Mouse (Mus musculus) heart, embryonic 10.5 days (tissue): ENCODE results near the gene Sorcs3. TPM values are rescaled to one million over a fixed set of nuclear protein-coding genes. Genes with fewer than 3 reads are reported as not detected.

Experiments
- DNase-seq: peaks from one replicate; pipeline ENCODE4 v3.0.0-alpha.2; 2017; ENCODE audit warnings: low spot score
- H3K27ac ChIP-seq: fragments of 300-500 bp; sonication (generic); 2 replicates; pipeline ENCODE4 v1.5.1; 2016; ENCODE audit warnings: mild to moderate bottlenecking
- H3K27me3 ChIP-seq: fragments of 300-500 bp; sonication (generic); 2 replicates; pipeline ENCODE4 v1.6.1; 2016; ENCODE audit warnings: mild to moderate bottlenecking; ENCODE audit not compliant: poor library complexity, insufficient read depth, severe bottlenecking
- H3K36me3 ChIP-seq: fragments of 300-500 bp; sonication (generic); 2 replicates; pipeline ENCODE4 v1.6.1; 2016; ENCODE audit warnings: mild to moderate bottlenecking, moderate library complexity
- H3K4me1 ChIP-seq: fragments of 300-500 bp; sonication (generic); 2 replicates; pipeline ENCODE4 v1.6.1; 2016; ENCODE audit warnings: mild to moderate bottlenecking
- H3K4me3 ChIP-seq: fragments of 300-500 bp; sonication (generic); 2 replicates; pipeline ENCODE4 v1.5.1; 2016; ENCODE audit warnings: mild to moderate bottlenecking, moderate library complexity
- H3K9me3 ChIP-seq: fragments of 300-500 bp; sonication (generic); 2 replicates; pipeline ENCODE4 v1.6.1; 2016; ENCODE audit warnings: mild to moderate bottlenecking, moderate library complexity
- WGBS: fragments of 180-500 bp; shearing (Covaris S2); methylation state at CpG from one replicate; pipeline ENCODE4 v1.1.7; 2016; 5-methylcytosine and 5-hydroxymethylcytosine counted together
- polyA plus RNA-seq: library from polyadenylated mRNA; unstranded; fragments of >200 nt; fragmentation: Nextera tagmentation; extraction: Ambion mirVana; gene quantifications from 2 replicates; pipeline ENCODE4 v1.2.1, GENCODE M21; 2016

Gene Sorcs3
- polyA plus RNA-seq, 1 experiment from 2014 or later = 0.57 TPM

GRCm38 (mm10) chr19:48706924-48707320 lies 501.1 kb downstream of the Sorcs3 start:
- Histone ChIP-seq H3K27me3 (no peaks in the 10 kb centered on the region), H3K9me3 (no peaks in the 10 kb centered on the region), H3K27ac (no peak overlapping the region), H3K36me3 (no peaks in the 10 kb centered on the region), H3K4me3 (no peak overlapping the region), H3K4me1 (peaks cover 14% of the 10 kb centered on the region)
- no peak for DNase-seq
- 83% methylated on average over 1 of the region's 1 CpGs for WGBS

GRCm38 (mm10) chr19:48725851-48726419 lies 520.1 kb downstream of the Sorcs3 start:
- no peak for DNase-seq
- H3K4me1 ChIP-seq = no peaks in the 10 kb centered on the region
- H3K27me3 ChIP-seq = no peaks in the 10 kb centered on the region
- H3K9me3 ChIP-seq = no peaks in the 10 kb centered on the region
- H3K4me3 ChIP-seq = no peak overlapping the region
- no peaks in the 10 kb centered on the region for H3K36me3 ChIP-seq
- H3K27ac ChIP-seq = no peak overlapping the region
- WGBS = 67% methylated on average over 6 of the region's 6 CpGs

GRCm38 (mm10) chr19:48727048-48727447 lies 521.2 kb downstream of the Sorcs3 start:
- WGBS = 78% methylated on average over 3 of the region's 3 CpGs
- no peaks in the 10 kb centered on the region for H3K36me3 ChIP-seq
- H3K4me3 ChIP-seq = no peak overlapping the region
- H3K9me3 ChIP-seq = no peaks in the 10 kb centered on the region
- no peak for DNase-seq
- H3K27ac ChIP-seq = no peak overlapping the region
- no peaks in the 10 kb centered on the region for H3K27me3 ChIP-seq
- H3K4me1 ChIP-seq = no peaks in the 10 kb centered on the region

- H3K4me3 ChIP-seq = no peak overlapping the region
- WGBS = 89% methylated on average over 5 of the region's 5 CpGs
- no peaks in the 10 kb centered on the region for H3K27me3 ChIP-seq
- no peaks in the 10 kb centered on the region for H3K4me1 ChIP-seq
- H3K9me3 ChIP-seq = no peaks in the 10 kb centered on the region
- H3K36me3 ChIP-seq = no peaks in the 10 kb centered on the region
- H3K27ac ChIP-seq = no peak overlapping the region
- no peak for DNase-seq
Measured at GRCm38 (mm10) chr19:48727601-48728000, 521.8 kb downstream of the Sorcs3 start.

- 85% methylated on average over 10 of the region's 10 CpGs for WGBS
- no peaks in the 10 kb centered on the region for H3K36me3 ChIP-seq
- H3K4me3 ChIP-seq = no peak overlapping the region
- no peak for DNase-seq
- H3K27me3 ChIP-seq = no peaks in the 10 kb centered on the region
- no peaks in the 10 kb centered on the region for H3K9me3 ChIP-seq
- H3K27ac ChIP-seq = no peak overlapping the region
- H3K4me1 ChIP-seq = no peaks in the 10 kb centered on the region
Measured at GRCm38 (mm10) chr19:48731731-48732130, 525.9 kb downstream of the Sorcs3 start.

GRCm38 (mm10) chr19:48734370-48734769 lies 528.5 kb downstream of the Sorcs3 start:
- Histone ChIP-seq H3K9me3 (no peaks in the 10 kb centered on the region), H3K27me3 (no peaks in the 10 kb centered on the region), H3K27ac (no peak overlapping the region), H3K36me3 (no peaks in the 10 kb centered on the region), H3K4me1 (no peaks in the 10 kb centered on the region), H3K4me3 (no peak overlapping the region)
- no peak for DNase-seq
- 65% methylated on average over 4 of the region's 4 CpGs for WGBS

GRCm38 (mm10) chr19:48737554-48737953 lies 531.7 kb downstream of the Sorcs3 start:
- H3K9me3 ChIP-seq = no peaks in the 10 kb centered on the region
- DNase-seq = no peak
- H3K27me3 ChIP-seq = no peaks in the 10 kb centered on the region
- 65% methylated on average over 2 of the region's 2 CpGs for WGBS
- no peaks in the 10 kb centered on the region for H3K4me1 ChIP-seq
- no peak overlapping the region for H3K4me3 ChIP-seq
- H3K27ac ChIP-seq = no peak overlapping the region
- H3K36me3 ChIP-seq = no peaks in the 10 kb centered on the region

GRCm38 (mm10) chr19:48755156-48755555 lies 549.3 kb downstream of the Sorcs3 start:
- no peak for DNase-seq
- H3K9me3 ChIP-seq = no peaks in the 10 kb centered on the region
- WGBS = 84% methylated on average over 9 of the region's 9 CpGs
- H3K36me3 ChIP-seq = no peaks in the 10 kb centered on the region
- H3K27me3 ChIP-seq = no peaks in the 10 kb centered on the region
- no peak overlapping the region for H3K27ac ChIP-seq
- H3K4me1 ChIP-seq = no peaks in the 10 kb centered on the region
- H3K4me3 ChIP-seq = no peak overlapping the region

GRCm38 (mm10) chr19:48756831-48757230 lies 551.0 kb downstream of the Sorcs3 start:
- Histone ChIP-seq H3K4me3 (no peak overlapping the region), H3K27ac (no peak overlapping the region), H3K27me3 (no peaks in the 10 kb centered on the region), H3K9me3 (no peaks in the 10 kb centered on the region), H3K36me3 (no peaks in the 10 kb centered on the region), H3K4me1 (no peaks in the 10 kb centered on the region)
- DNase-seq = no peak
- WGBS = 87% methylated on average over 6 of the region's 6 CpGs

- no peaks in the 10 kb centered on the region for H3K9me3 ChIP-seq
- 81% methylated on average over 2 of the region's 2 CpGs for WGBS
- H3K27ac ChIP-seq = no peak overlapping the region
- H3K36me3 ChIP-seq = no peaks in the 10 kb centered on the region
- H3K27me3 ChIP-seq = no peaks in the 10 kb centered on the region
- H3K4me1 ChIP-seq = no peaks in the 10 kb centered on the region
- DNase-seq = no peak
- H3K4me3 ChIP-seq = no peak overlapping the region
Measured at GRCm38 (mm10) chr19:48766524-48766923, 560.7 kb downstream of the Sorcs3 start.

- Histone ChIP-seq H3K36me3 (no peaks in the 10 kb centered on the region), H3K4me1 (no peaks in the 10 kb centered on the region), H3K27me3 (no peaks in the 10 kb centered on the region), H3K4me3 (no peak overlapping the region), H3K27ac (no peak overlapping the region), H3K9me3 (no peaks in the 10 kb centered on the region)
- no peak for DNase-seq
- 73% methylated on average over 2 of the region's 2 CpGs for WGBS
Measured at GRCm38 (mm10) chr19:48771565-48771964, 565.7 kb downstream of the Sorcs3 start.

- no peak overlapping the region for H3K27ac ChIP-seq
- no peaks in the 10 kb centered on the region for H3K4me1 ChIP-seq
- H3K9me3 ChIP-seq = no peaks in the 10 kb centered on the region
- no peak overlapping the region for H3K4me3 ChIP-seq
- H3K36me3 ChIP-seq = no peaks in the 10 kb centered on the region
- H3K27me3 ChIP-seq = no peaks in the 10 kb centered on the region
- no peak for DNase-seq
- 80% methylated on average over 3 of the region's 3 CpGs for WGBS
Measured at GRCm38 (mm10) chr19:48779095-48779765, 573.4 kb downstream of the Sorcs3 start.

- H3K9me3 ChIP-seq = no peaks in the 10 kb centered on the region
- no peak overlapping the region for H3K27ac ChIP-seq
- H3K36me3 ChIP-seq = no peaks in the 10 kb centered on the region
- H3K4me1 ChIP-seq = no peaks in the 10 kb centered on the region
- H3K4me3 ChIP-seq = no peak overlapping the region
- WGBS = 75% methylated on average over 2 of the region's 2 CpGs
- DNase-seq = no peak
- no peaks in the 10 kb centered on the region for H3K27me3 ChIP-seq
Measured at GRCm38 (mm10) chr19:48780813-48781212, 575.0 kb downstream of the Sorcs3 start.
